Comparison of ENCODE assay signal across 8 mouse cellular contexts in the genomic region with DNA sequence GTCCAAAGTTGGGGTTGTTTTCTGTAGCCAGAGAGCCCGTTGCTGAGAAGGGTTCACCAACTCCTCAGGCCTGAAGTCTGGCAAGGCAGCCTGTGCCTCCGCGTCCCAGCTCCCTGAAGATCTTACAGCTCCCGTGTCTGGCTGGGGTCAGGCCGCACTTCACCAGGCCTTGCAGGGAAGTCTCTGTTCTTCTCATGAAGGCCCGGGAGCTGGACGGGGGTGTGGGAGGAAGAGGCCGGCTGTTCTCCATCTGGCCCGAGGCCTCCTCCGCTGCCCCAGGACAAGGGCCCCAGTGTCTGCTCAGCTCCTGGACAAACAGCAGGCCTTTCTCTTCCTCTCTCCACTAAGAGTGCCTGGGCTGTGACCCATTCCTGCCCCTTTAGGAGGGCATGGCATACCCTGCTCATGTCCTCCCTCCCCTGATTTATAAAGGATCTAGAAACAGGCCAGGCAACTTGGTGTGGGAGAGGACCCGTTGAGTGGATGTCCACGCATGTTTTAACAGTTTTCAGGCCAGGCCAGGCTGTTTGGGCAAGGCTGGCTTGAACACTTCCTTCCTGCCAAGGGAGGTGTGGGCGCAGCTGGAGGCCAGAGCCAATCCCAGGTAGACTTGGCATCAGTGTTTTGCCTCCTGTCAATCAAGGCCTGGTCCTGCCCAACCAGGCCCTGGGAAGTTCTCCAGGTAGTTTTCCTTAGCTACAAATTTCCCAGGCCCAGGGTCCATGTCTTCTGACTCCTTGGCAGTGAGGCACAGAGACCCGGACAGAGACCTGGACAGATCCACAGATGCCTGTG. TPM values are rescaled to one million over a fixed set of nuclear protein-coding genes. Genes with fewer than 3 reads are reported as not detected.
DNase-seq lines count a peak whose midpoint lies in the region; ATAC-seq and TF ChIP-seq lines count a peak whose summit lies in the region.

No protein-coding gene starts in this region.

- whole genome bisulfite sequencing in intestine, postnatal 0 days, result 35% methylated on average over 14 of the region's 14 CpGs

- peak overlapping the region; percentile 24; the same call in 1 of the 2 replicates for H3K4me2 ChIP-seq in intestine, postnatal 0 days (replicated peaks; ENCODE audit: low read depth)

- DNase-seq in gastrocnemius, postnatal 14 days, result peak; percentile 46
- no peak for DNase-seq in gastrocnemius, adult 18-20 months (ENCODE audit: low spot score)
- DNase-seq in right cerebral cortex, postnatal 10 days (ENCODE audit: low spot score in 2 of 2), result peak; percentile 66 to 68
- no peak for DNase-seq in right cerebral cortex, postnatal 25 days
- DNase-seq in testis, postnatal 10 days (ENCODE audit: low spot score), result peak; percentile 81
- no peak for DNase-seq in left cerebral cortex, adult 9 months (ENCODE audit: low spot score in 2 of 2)
- no peak for DNase-seq in thymus, postnatal 25 days

- peaks cover 21% of the 10 kb centered on the region; the same call in 1 of the 2 replicates for H3K4me1 ChIP-seq in intestine, postnatal 0 days (replicated peaks; ENCODE audit: control insufficient read depth, insufficient read depth, low read length)

- intact Hi-C loops in gastrocnemius, postnatal 14 days (cut with DNase I; ENCODE audit: low total_unique reads), result no loop called here

- TF ChIP-seq CTCF in intestine, postnatal 0 days (IDR thresholded peaks at IDR 0.05; ENCODE audit: low read depth), result no peak

- no peaks in the 10 kb centered on the region for H3K9me3 ChIP-seq in intestine, postnatal 0 days (ENCODE audit: control insufficient read depth)

- H3K9ac ChIP-seq in intestine, postnatal 0 days (ENCODE audit: low read depth, low read length), result no peak overlapping the region

- no peaks in the 10 kb centered on the region for H3K36me3 ChIP-seq in intestine, postnatal 0 days (ENCODE audit: control insufficient read depth, insufficient read depth)

- H3K4me3 ChIP-seq in intestine, postnatal 0 days (ENCODE audit: low read depth, low read length), result no peak overlapping the region

- peak overlapping the region; percentile 77 for H3K27ac ChIP-seq in intestine, postnatal 0 days (ENCODE audit: low read depth, low read length)

- ATAC-seq in intestine, postnatal 0 days, result peak; percentile 20

- no peaks in the 10 kb centered on the region for H3K27me3 ChIP-seq in intestine, postnatal 0 days (replicated peaks; ENCODE audit: control insufficient read depth, insufficient read depth, low read length)

RNA-seq across cellular contexts. Expression of a gene that starts 8.5 kb away (rescaled TPM):
- 1 to 10 TPM; 4.2 to 5.7 TPM for total RNA-seq in gastrocnemius, postnatal 14 days (2021)
- total RNA-seq in gastrocnemius, adult 18-20 months (2021), result 1 to 10 TPM; 1.4 to 2.2 TPM
- polyA plus RNA-seq in intestine, postnatal 0 days (2015; fragmentation: Nextera tagmentation; extraction: Ambion mirVana), result 6.1 and 7.2 TPM in 2 replicates

RNA-seq across cellular contexts. Expression of a gene that starts 19.8 kb away (rescaled TPM):
- total RNA-seq in gastrocnemius, postnatal 14 days (2021), result 10 to 100 TPM; 24.7 to 27.9 TPM
- total RNA-seq in gastrocnemius, adult 18-20 months (2021), result 10 to 100 TPM; 18.0 to 20.0 TPM
- polyA plus RNA-seq in intestine, postnatal 0 days (2015; fragmentation: Nextera tagmentation; extraction: Ambion mirVana), result 18.1 and 18.2 TPM in 2 replicates

Comparison
In these comparisons a context has a peak if more than half of its experiments do, and no peak if none do; other contexts are left out.
1. DNase-seq: peak in gastrocnemius, postnatal 14 days (single experiment), right cerebral cortex, postnatal 10 days (2 of 2) and testis, postnatal 10 days (single experiment); none in gastrocnemius, adult 18-20 months (single experiment), right cerebral cortex, postnatal 25 days (single experiment), left cerebral cortex, adult 9 months (0 of 2) and thymus, postnatal 25 days (single experiment).